Mouse (Mus musculus): ENCODE measurements at regions not wholly inside any gene's neighbourhood (a gene's known extent, or its start where the extent isn't known, plus 50 kb on each side); places are given as distances from the start of the nearest gene placed in this dataset.

- Histone ChIP-seq H3K9me3 (ENCODE audit: control insufficient read depth, insufficient read depth, low read depth, low read length) (no peaks in the 10 kb centered on the region), H3K4me1 (ENCODE audit: control insufficient read depth in 2 of 2, insufficient read depth in 2 of 2, low read length in 2 of 2, poor library complexity in 1 of 2) (no peaks in the 10 kb centered on the region), H3K9ac (ENCODE audit: insufficient read depth, low read depth, low read length, poor library complexity, severe bottlenecking) (no peak overlapping the region), H3K27ac (ENCODE audit: insufficient read depth, low read depth, low read length, poor library complexity, severe bottlenecking) (no peak overlapping the region), H3K36me3 (ENCODE audit: control insufficient read depth, insufficient read depth, low read length, poor library complexity, severe bottlenecking) (no peaks in the 10 kb centered on the region), H3K4me3 (ENCODE audit: insufficient read depth in 1 of 2, low read depth in 1 of 2, low read length in 2 of 2, poor library complexity in 1 of 2, severe bottlenecking in 1 of 2) (no peak overlapping the region)
- in situ Hi-C loops (cut with MboI; ENCODE audit: low sequenced_read_pairs in 2 of 2, unreplicated experiment in 2 of 2): no loop called here
- DNase-seq (ENCODE audit: low read depth, low spot score): no peak
- TF ChIP-seq ZNF384 (IDR thresholded peaks at IDR 0.05; ENCODE audit: low read depth, low read length): no peak
- TF ChIP-seq ZC3H11A (IDR thresholded peaks at IDR 0.05; ENCODE audit: borderline replicate concordance, low read depth, low read length): no peak
- TF ChIP-seq CHD2 (IDR thresholded peaks at IDR 0.05; ENCODE audit: low read depth, low read length): no peak
Measured at GRCm38 (mm10) chr1:30751138-30751907, 122.4 kb downstream of the Phf3 start.

GRCm38 (mm10) chr1:30741955-30742354 lies 131.8 kb downstream of the Phf3 start:
- Histone ChIP-seq H3K27ac (ENCODE audit: insufficient read depth, low read depth, low read length, poor library complexity, severe bottlenecking) (no peak overlapping the region), H3K9me3 (ENCODE audit: control insufficient read depth, insufficient read depth, low read depth, low read length) (no peaks in the 10 kb centered on the region), H3K4me1 (ENCODE audit: control insufficient read depth in 2 of 2, insufficient read depth in 2 of 2, low read length in 2 of 2, poor library complexity in 1 of 2) (no peaks in the 10 kb centered on the region), H3K4me3 (ENCODE audit: insufficient read depth in 1 of 2, low read depth in 1 of 2, low read length in 2 of 2, poor library complexity in 1 of 2, severe bottlenecking in 1 of 2) (no peak overlapping the region), H3K36me3 (ENCODE audit: control insufficient read depth, insufficient read depth, low read length, poor library complexity, severe bottlenecking) (no peaks in the 10 kb centered on the region), H3K9ac (ENCODE audit: insufficient read depth, low read depth, low read length, poor library complexity, severe bottlenecking) (no peak overlapping the region)
- no peak for TF ChIP-seq HCFC1 (IDR thresholded peaks at IDR 0.05; ENCODE audit: borderline replicate concordance, insufficient read depth, low read length)
- TF ChIP-seq ZNF384 (IDR thresholded peaks at IDR 0.05; ENCODE audit: low read depth, low read length): no peak
- no peak for TF ChIP-seq MAFK (IDR thresholded peaks at IDR 0.05; ENCODE audit: insufficient read depth, low read depth, low read length)
- no peak for TF ChIP-seq CHD2 (IDR thresholded peaks at IDR 0.05; ENCODE audit: low read depth, low read length)
- TF ChIP-seq ZC3H11A (IDR thresholded peaks at IDR 0.05; ENCODE audit: borderline replicate concordance, low read depth, low read length): no peak
- no peak for DNase-seq (ENCODE audit: low read depth, low spot score)
- in situ Hi-C loops (cut with MboI; ENCODE audit: low sequenced_read_pairs in 2 of 2, unreplicated experiment in 2 of 2): no loop called here

GRCm38 (mm10) chr1:30740831-30741230 lies 132.9 kb downstream of the Phf3 start:
- Histone ChIP-seq H3K36me3 (ENCODE audit: control insufficient read depth, insufficient read depth, low read length, poor library complexity, severe bottlenecking) (no peaks in the 10 kb centered on the region), H3K9ac (ENCODE audit: insufficient read depth, low read depth, low read length, poor library complexity, severe bottlenecking) (no peak overlapping the region), H3K27ac (ENCODE audit: insufficient read depth, low read depth, low read length, poor library complexity, severe bottlenecking) (no peak overlapping the region), H3K4me1 (ENCODE audit: control insufficient read depth in 2 of 2, insufficient read depth in 2 of 2, low read length in 2 of 2, poor library complexity in 1 of 2) (no peaks in the 10 kb centered on the region), H3K9me3 (ENCODE audit: control insufficient read depth, insufficient read depth, low read depth, low read length) (no peaks in the 10 kb centered on the region), H3K4me3 (ENCODE audit: insufficient read depth in 1 of 2, low read depth in 1 of 2, low read length in 2 of 2, poor library complexity in 1 of 2, severe bottlenecking in 1 of 2) (no peak overlapping the region)
- peak; percentile 28 for DNase-seq (ENCODE audit: low read depth, low spot score)
- TF ChIP-seq HCFC1 (IDR thresholded peaks at IDR 0.05; ENCODE audit: borderline replicate concordance, insufficient read depth, low read length): no peak
- peak; percentile 48; the same call in 1 of the 2 replicates for TF ChIP-seq ZC3H11A (IDR thresholded peaks at IDR 0.05; ENCODE audit: borderline replicate concordance, low read depth, low read length)
- in situ Hi-C loops (cut with MboI; ENCODE audit: low sequenced_read_pairs in 2 of 2, unreplicated experiment in 2 of 2): no loop called here

- H3K4me3 ChIP-seq (ENCODE audit: insufficient read depth in 1 of 2, low read depth in 1 of 2, low read length in 2 of 2, poor library complexity in 1 of 2, severe bottlenecking in 1 of 2): no peak overlapping the region
- TF ChIP-seq ZNF384 (IDR thresholded peaks at IDR 0.05; ENCODE audit: low read depth, low read length) (no peak), CHD2 (IDR thresholded peaks at IDR 0.05; ENCODE audit: low read depth, low read length) (no peak), MAFK (IDR thresholded peaks at IDR 0.05; ENCODE audit: insufficient read depth, low read depth, low read length) (no peak), ZC3H11A (IDR thresholded peaks at IDR 0.05; ENCODE audit: borderline replicate concordance, low read depth, low read length) (no peak), HCFC1 (IDR thresholded peaks at IDR 0.05; ENCODE audit: borderline replicate concordance, insufficient read depth, low read length) (no peak)
- no peak overlapping the region for H3K9ac ChIP-seq (ENCODE audit: insufficient read depth, low read depth, low read length, poor library complexity, severe bottlenecking)
- DNase-seq (ENCODE audit: low read depth, low spot score): no peak
- no peaks in the 10 kb centered on the region for H3K4me1 ChIP-seq (ENCODE audit: control insufficient read depth in 2 of 2, insufficient read depth in 2 of 2, low read length in 2 of 2, poor library complexity in 1 of 2)
- no peak overlapping the region for H3K27ac ChIP-seq (ENCODE audit: insufficient read depth, low read depth, low read length, poor library complexity, severe bottlenecking)
- in situ Hi-C loops (cut with MboI; ENCODE audit: low sequenced_read_pairs in 2 of 2, unreplicated experiment in 2 of 2): no loop called here
- no peaks in the 10 kb centered on the region for H3K36me3 ChIP-seq (ENCODE audit: control insufficient read depth, insufficient read depth, low read length, poor library complexity, severe bottlenecking)
- H3K9me3 ChIP-seq (ENCODE audit: control insufficient read depth, insufficient read depth, low read depth, low read length): no peaks in the 10 kb centered on the region
Measured at GRCm38 (mm10) chr1:30721519-30721918, 152.2 kb downstream of the Phf3 start.

- no peak overlapping the region for H3K27ac ChIP-seq (ENCODE audit: insufficient read depth, low read depth, low read length, poor library complexity, severe bottlenecking)
- in situ Hi-C loops (cut with MboI; ENCODE audit: low sequenced_read_pairs in 2 of 2, unreplicated experiment in 2 of 2): no loop called here
- no peak overlapping the region for H3K4me3 ChIP-seq (ENCODE audit: insufficient read depth in 1 of 2, low read depth in 1 of 2, low read length in 2 of 2, poor library complexity in 1 of 2, severe bottlenecking in 1 of 2)
- no peak for DNase-seq (ENCODE audit: low read depth, low spot score)
- H3K9me3 ChIP-seq (ENCODE audit: control insufficient read depth, insufficient read depth, low read depth, low read length): no peaks in the 10 kb centered on the region
- no peaks in the 10 kb centered on the region for H3K36me3 ChIP-seq (ENCODE audit: control insufficient read depth, insufficient read depth, low read length, poor library complexity, severe bottlenecking)
- TF ChIP-seq ZNF384 (IDR thresholded peaks at IDR 0.05; ENCODE audit: low read depth, low read length) (no peak), ZC3H11A (IDR thresholded peaks at IDR 0.05; ENCODE audit: borderline replicate concordance, low read depth, low read length) (no peak), MAFK (IDR thresholded peaks at IDR 0.05; ENCODE audit: insufficient read depth, low read depth, low read length) (no peak), HCFC1 (IDR thresholded peaks at IDR 0.05; ENCODE audit: borderline replicate concordance, insufficient read depth, low read length) (no peak), CHD2 (IDR thresholded peaks at IDR 0.05; ENCODE audit: low read depth, low read length) (no peak)
- H3K9ac ChIP-seq (ENCODE audit: insufficient read depth, low read depth, low read length, poor library complexity, severe bottlenecking): no peak overlapping the region
- no peaks in the 10 kb centered on the region for H3K4me1 ChIP-seq (ENCODE audit: control insufficient read depth in 2 of 2, insufficient read depth in 2 of 2, low read length in 2 of 2, poor library complexity in 1 of 2)
Measured at GRCm38 (mm10) chr1:30720829-30721228, 152.9 kb downstream of the Phf3 start.

Measured in ES-E14 (cell line).